Mouse (Mus musculus) small intestine, adult 2 months (tissue): ENCODE results near the gene Dcun1d1. TPM values are rescaled to one million over a fixed set of nuclear protein-coding genes. Genes with fewer than 3 reads are reported as not detected.

Experiments
- H3K27ac ChIP-seq: fragments of 200-500 bp; 2 replicates; pipeline ENCODE4 v1.5.1; 2012; ENCODE audit warnings: low read depth, low read length, control low read depth, inconsistent platforms; ENCODE audit not compliant: insufficient read depth
- H3K27me3 ChIP-seq: fragments of 200-500 bp; 2 replicates; pipeline ENCODE4 v1.6.1; 2012; ENCODE audit warnings: mild to moderate bottlenecking, moderate library complexity, low read length, inconsistent platforms; ENCODE audit not compliant: control insufficient read depth, insufficient read depth
- H3K36me3 ChIP-seq: fragments of 200-500 bp; 2 replicates; pipeline ENCODE4 v1.6.1; 2012; ENCODE audit warnings: mild to moderate bottlenecking, low read length, control low read depth, inconsistent platforms; ENCODE audit not compliant: control insufficient read depth, insufficient read depth
- H3K4me1 ChIP-seq: fragments of 200-500 bp; 2 replicates; pipeline ENCODE4 v1.6.1; 2012; ENCODE audit warnings: low read length, inconsistent platforms, mixed read lengths; ENCODE audit not compliant: control insufficient read depth, insufficient read depth, insufficient read length
- H3K4me3 ChIP-seq: fragments of 200-500 bp; 2 replicates; pipeline ENCODE4 v1.5.1; 2012; ENCODE audit warnings: low read depth, mild to moderate bottlenecking, control low read depth, inconsistent platforms, low read length, moderate library complexity
- CTCF ChIP-seq: fragments of 200-500 bp; IDR thresholded peaks from 2 replicates; pipeline ENCODE4 v1.5.1; 2012; ENCODE audit warnings: low read depth, mild to moderate bottlenecking, control low read depth, inconsistent platforms, low read length, moderate library complexity, mixed read lengths; ENCODE audit not compliant: insufficient replicate concordance, insufficient read length; ENCODE audit errors: extremely low read depth
- POLR2A ChIP-seq: fragments of 200-500 bp; IDR thresholded peaks from 2 replicates; pipeline ENCODE4 v1.6.1; 2012; ENCODE audit warnings: low read depth, mild to moderate bottlenecking, control low read depth, inconsistent platforms, low read length, moderate library complexity
- WGBS: fragments of 180-500 bp; shearing (Covaris S2); methylation state at CpG from one replicate; pipeline ENCODE4 v1.1.7; 2018; 5-methylcytosine and 5-hydroxymethylcytosine counted together
- polyA plus RNA-seq: library from polyadenylated mRNA; depleted of rRNA; stranded (reverse); fragments of >200 nt; gene quantifications from 2 replicates; pipeline ENCODE4 v1.2.3, GENCODE M21; 2012

Dcun1d1 gene
- polyA plus RNA-seq, 1 experiment: 4.6 TPM

- TF ChIP-seq CTCF (no peak), POLR2A (no peak)
- Histone ChIP-seq H3K4me3 (no peak overlapping the region), H3K36me3 (peaks cover 13% of the 10 kb centered on the region), H3K27me3 (no peaks in the 10 kb centered on the region), H3K27ac (no peak overlapping the region), H3K4me1 (peaks cover 14% of the 10 kb centered on the region)
- 84% methylated on average over 4 of the region's 4 CpGs for WGBS
Observed at GRCm38 (mm10) chr3:35922522-35922921, 14.7 kb downstream of the Dcun1d1 start.

- Histone ChIP-seq H3K27me3 (no peaks in the 10 kb centered on the region), H3K4me1 (peaks cover 3% of the 10 kb centered on the region; the same call in 1 of the 2 replicates), H3K27ac (no peak overlapping the region), H3K4me3 (no peak overlapping the region), H3K36me3 (peaks cover 23% of the 10 kb centered on the region)
- TF ChIP-seq CTCF: no peak
- WGBS: 76% methylated on average over 3 of the region's 3 CpGs
Observed at GRCm38 (mm10) chr3:35918229-35918628, 19.0 kb downstream of the Dcun1d1 start.

DNA sequence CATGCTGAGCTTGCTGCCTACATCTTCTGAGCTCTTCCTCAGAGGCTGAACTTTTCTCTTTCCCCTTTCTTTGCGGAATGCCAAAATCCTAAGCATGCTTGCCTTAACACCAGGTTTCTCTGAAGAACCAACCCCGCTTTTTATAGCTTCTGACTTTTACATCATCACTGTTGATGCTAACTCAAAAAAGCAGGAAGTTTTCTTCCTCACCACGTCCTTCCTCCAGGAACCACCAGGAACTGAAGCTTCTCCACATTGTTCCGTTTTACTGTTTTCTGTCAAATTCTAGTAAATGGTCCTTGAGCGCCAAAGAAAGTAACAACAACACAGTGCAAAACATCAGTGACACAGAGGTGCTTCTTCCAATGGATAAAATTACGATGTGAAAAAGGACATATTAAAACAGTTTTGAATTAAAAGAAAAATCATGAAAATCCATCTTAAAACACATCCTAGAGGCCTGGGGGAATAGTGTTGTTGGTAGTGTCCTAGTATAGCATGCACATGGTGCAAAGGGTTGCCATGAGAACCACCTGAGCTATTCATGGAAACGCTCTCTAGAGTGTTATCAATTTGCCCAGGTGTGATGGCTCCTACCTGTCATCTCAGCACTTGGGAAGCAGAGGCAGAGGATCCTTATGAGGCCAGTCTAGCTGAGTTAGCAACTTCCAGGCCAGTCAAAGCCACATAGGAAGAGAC lies 28.1 kb downstream of the Dcun1d1 start:
- no peak for TF ChIP-seq CTCF
- TF ChIP-seq POLR2A: no peak
- no peaks in the 10 kb centered on the region for H3K4me1 ChIP-seq
- peaks cover 14% of the 10 kb centered on the region for H3K36me3 ChIP-seq
- no peak overlapping the region for H3K4me3 ChIP-seq
- H3K27ac ChIP-seq: no peak overlapping the region
- WGBS: 85% methylated on average over 7 of the region's 7 CpGs
- no peaks in the 10 kb centered on the region for H3K27me3 ChIP-seq

DNA sequence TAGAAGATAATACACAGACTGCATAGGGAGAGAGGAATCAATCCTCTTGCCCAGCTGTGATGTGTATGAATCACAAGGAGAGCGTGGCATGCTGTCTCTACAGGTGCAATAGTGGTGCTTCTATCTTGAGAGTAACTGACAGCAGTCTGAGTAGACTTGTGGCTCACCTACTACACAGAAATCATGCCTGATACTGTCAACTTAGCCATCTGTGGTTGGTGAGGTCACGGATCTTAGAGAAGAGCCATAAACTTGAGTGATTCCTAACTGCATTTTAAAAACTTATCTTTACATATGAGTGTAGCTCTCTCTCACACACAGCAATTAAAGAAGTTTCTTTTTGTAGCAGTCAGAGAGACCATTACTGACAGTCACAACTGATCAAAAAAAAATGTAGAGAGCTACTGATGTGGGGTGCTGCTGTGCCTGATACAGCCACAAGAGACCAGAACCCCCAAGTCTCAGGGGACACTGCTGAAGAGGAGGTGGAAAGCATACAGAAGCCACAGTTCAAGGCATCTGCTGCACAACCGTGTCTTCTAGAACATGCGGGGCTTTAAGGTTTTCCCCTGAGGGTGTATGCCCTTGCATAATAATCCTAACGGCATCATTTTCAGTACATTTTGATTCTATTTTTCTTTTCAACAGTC lies 36.6 kb downstream of the Dcun1d1 start:
- no peak overlapping the region for H3K27ac ChIP-seq
- TF ChIP-seq CTCF: no peak
- TF ChIP-seq POLR2A: no peak
- no peaks in the 10 kb centered on the region for H3K4me1 ChIP-seq
- WGBS: 95% methylated on average over 5 of the region's 5 CpGs
- peaks cover 24% of the 10 kb centered on the region for H3K36me3 ChIP-seq
- no peaks in the 10 kb centered on the region for H3K27me3 ChIP-seq
- no peak overlapping the region for H3K4me3 ChIP-seq

DNA sequence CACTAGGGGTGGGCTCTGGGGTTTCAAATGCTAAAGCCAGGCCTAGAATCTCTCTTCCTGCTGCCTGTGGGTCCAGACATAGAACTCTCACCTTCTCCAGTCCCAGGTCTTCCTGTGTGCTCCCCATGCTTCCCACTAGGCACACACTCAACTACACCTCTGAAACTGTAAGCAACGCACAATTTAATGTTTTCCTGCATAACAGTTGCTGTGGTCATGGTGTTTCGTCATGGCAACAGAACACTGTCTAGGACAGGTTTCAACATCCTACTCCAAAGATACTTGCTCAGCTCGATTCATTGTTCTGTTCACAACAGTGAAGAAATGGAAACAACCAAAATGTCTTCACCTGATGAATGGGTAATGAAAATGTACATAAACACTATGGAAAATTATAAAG lies 38.1 kb downstream of the Dcun1d1 start:
- H3K4me1 ChIP-seq: no peaks in the 10 kb centered on the region
- no peaks in the 10 kb centered on the region for H3K27me3 ChIP-seq
- peaks cover 21% of the 10 kb centered on the region for H3K36me3 ChIP-seq
- H3K4me3 ChIP-seq: no peak overlapping the region
- WGBS: 97% methylated on average over 3 of the region's 3 CpGs
- TF ChIP-seq CTCF: no peak
- TF ChIP-seq POLR2A: no peak
- no peak overlapping the region for H3K27ac ChIP-seq

DNA sequence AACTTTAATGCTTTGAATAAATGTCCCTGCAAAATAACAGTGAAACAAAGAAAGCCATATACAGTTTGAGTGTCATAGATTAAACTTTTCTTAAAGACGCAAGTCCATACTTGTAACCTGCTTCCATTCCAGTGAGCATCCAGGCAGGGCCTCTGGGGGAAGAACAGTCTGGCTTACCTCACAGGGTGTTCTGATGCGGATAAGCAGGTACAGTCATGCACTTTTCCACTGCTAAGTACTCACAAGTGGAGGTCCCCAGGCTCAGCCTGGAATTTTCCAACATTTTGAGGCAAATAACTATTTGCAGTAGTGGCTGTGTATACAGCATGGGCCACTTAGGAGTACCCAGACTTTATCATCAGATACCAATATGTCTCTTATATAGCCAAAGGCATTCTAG lies 39.3 kb downstream of the Dcun1d1 start:
- H3K27ac ChIP-seq: no peak overlapping the region
- WGBS: 100% methylated on average over 2 of the region's 2 CpGs
- H3K4me1 ChIP-seq: peaks cover 2% of the 10 kb centered on the region; the same call in 1 of the 2 replicates
- no peaks in the 10 kb centered on the region for H3K27me3 ChIP-seq
- no peak overlapping the region for H3K4me3 ChIP-seq
- TF ChIP-seq CTCF: no peak
- TF ChIP-seq POLR2A: no peak
- H3K36me3 ChIP-seq: peaks cover 23% of the 10 kb centered on the region

GRCm38 (mm10) chr3:35893156-35893555 lies 44.1 kb downstream of the Dcun1d1 start:
- Histone ChIP-seq H3K4me3 (no peak overlapping the region), H3K27me3 (no peaks in the 10 kb centered on the region), H3K36me3 (peaks cover 18% of the 10 kb centered on the region), H3K27ac (no peak overlapping the region), H3K4me1 (peaks cover 2% of the 10 kb centered on the region; the same call in 1 of the 2 replicates)
- no peak for TF ChIP-seq CTCF
- 84% methylated on average over 5 of the region's 5 CpGs for WGBS
